Mouse (Mus musculus) granulocyte monocyte progenitor cell, adult 5-6 weeks (primary cell): ENCODE data around the gene Ltbp3. TPM values are rescaled to one million over a fixed set of nuclear protein-coding genes. Genes with fewer than 3 reads are reported as not detected.
A peak's percentile ranks its signal among the peaks of the same experiment; 100 is the strongest.

ENCODE experiments used
- ATAC-seq: replicated peaks from 2 replicates; pipeline ENCODE4 v1.8.0; 2016; ENCODE audit warnings: mild to moderate bottlenecking, moderate TSS enrichment, inconsistent platforms; ENCODE audit not compliant: poor library complexity, severe bottlenecking
- total RNA-seq, 2 experiments: library from RNA; stranded (forward) in 1 of 2; stranded (reverse) in 1 of 2; fragments of 200-712, 200-1000 nt in 1 of 2; fragments of >200 nt in 1 of 2; fragmentation: Nextera tagmentation in 1 of 2; gene quantifications; 2 replicates each; pipeline ENCODE4 v1.2.3; 2014 to 2017

Gene Ltbp3
- 1.8 and 16.0 TPM in 2 replicates for total RNA-seq (2014; fragmentation: Nextera tagmentation)
- total RNA-seq (2017) = 3.7 and 3.9 TPM in 2 replicates

DNA sequence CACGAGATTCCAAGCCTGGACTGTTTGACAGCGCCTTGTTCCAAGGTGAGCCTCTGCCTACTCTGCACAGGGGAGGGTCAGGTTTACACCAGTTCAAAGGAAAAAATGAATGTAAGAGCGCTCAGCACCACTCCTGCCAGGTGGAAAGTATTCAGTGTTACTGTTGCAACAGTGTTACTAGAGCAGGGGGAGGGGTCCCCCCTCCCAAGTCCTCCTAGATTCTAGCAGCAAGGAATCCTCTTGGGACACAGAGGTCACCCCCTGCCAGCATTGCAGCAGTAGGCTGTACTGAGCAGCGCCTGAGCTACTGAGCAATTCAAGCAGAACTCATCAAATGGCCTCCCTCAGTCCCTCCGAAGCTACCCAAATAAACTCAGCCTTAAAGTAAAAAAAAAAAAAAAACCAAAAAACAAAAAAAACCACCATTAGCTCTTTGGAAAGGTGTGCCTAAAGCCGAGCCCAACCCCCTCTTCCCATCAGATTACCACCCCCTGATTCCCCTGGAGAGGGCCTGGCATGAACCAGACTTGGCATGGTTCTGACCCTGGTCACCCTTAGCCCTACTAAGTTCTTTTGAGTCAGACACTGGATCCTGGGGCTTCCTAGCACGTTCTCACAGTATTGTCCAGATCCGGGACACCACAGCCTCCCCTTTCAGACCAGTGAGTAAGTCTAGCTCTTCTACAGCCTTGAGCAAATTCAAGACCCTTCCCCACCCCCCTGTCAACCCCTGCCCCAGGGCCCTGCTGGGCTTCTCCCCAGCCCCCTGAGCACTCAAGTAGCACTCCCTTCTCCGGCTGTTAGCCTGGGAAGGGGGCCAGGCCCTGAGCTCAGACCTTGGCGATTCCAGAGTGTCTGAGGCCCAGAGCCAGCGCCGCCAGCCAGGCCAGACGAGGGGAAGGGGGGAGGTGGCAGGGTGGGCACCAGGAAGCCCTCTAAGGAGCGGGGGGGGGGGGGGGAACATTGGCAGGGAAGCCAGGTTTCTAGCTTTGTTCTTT, at the start of gene Ltbp3:
Ltbp3 (plus strand) TSS at position 585 of the 998 bp plus-strand sequence.
- no peak for ATAC-seq

DNA sequence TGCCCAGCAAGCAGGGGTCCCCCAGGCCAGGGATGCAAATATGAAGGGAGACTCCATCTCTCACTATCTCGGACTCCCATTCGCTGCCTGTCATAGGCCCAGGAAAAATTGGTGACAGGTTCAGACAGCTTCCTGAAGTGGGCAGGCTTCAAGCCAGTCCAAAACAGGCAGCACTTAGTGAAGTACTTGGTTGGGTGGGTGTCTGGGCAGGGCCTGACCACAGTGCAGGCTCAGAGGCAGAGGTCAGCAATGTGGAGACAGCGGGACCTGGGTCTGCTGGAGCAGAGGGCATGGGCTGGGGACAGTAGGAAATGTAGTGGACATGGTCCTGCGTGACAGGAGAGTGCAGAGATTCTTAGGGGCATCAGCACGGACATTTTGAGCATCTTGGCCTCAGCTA, 49.1 kb upstream of the Ltbp3 start:
- ATAC-seq = no peak

DNA sequence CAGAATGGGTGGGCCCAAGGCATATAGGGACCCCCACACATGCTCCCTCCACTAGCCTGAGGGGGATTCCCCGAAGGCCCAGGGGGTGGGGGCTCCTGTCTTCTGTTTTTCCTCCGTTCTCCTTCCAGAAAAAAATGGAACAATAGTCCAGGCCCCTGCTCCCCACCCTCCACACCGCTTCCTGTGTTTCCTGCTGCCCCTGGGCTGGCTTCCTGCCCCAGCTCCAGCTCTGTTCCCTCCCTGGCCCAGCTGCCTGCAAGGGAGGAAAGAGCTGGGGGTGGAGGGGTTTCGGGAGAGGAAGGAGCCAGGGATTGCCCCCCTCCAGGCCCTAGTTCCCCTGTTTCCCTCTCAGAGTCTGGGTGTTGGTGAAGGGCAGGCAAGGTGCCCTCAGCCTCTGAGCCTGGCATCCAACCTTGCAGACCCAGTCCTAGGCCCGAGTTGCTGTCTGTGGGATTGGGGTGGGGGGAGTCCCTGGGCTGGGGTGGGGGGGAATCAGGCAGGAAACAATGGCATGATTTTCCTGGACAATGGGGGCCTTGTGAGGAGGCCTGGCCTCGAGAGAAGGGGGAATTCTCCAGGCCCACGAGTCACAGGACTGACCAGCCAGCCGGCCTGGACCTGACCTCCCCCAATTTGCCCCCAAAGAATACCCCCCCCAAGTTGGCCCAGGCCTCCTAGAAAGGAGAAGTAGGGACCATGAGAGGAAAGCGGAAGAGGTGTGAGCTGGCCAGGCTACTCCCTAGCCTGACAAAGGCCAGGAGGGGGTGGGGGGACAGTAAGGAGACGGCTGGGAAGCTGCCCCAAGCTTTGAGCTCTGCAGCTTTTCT, 48.4 kb upstream of the Ltbp3 start:
- peak; percentile 13; the same call in 1 of the 2 replicates for ATAC-seq

DNA sequence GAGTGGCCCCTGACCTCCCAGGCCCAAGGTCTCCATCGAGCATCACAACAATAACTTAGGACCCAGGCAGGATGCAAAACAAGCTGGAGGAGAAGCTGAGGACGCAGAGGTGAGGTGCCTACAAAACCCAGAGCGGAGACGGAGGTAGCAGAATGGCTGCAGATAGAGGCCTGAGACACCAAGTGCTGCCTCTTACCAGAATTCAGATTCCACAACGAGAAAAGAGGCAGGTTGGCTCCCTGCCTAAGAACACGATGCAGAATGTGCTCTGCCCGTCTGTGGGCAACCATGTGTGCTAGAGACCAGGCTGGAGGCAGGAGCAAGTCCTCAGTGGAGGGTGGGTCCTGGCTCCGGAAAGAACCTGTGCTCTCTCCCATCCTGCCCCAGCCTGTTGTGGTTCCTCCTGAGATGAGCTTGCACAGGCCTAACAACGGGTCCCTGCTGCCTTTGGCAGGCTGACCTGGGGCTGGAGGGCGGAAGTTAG, 47.7 kb upstream of the Ltbp3 start:
- ATAC-seq = no peak

DNA sequence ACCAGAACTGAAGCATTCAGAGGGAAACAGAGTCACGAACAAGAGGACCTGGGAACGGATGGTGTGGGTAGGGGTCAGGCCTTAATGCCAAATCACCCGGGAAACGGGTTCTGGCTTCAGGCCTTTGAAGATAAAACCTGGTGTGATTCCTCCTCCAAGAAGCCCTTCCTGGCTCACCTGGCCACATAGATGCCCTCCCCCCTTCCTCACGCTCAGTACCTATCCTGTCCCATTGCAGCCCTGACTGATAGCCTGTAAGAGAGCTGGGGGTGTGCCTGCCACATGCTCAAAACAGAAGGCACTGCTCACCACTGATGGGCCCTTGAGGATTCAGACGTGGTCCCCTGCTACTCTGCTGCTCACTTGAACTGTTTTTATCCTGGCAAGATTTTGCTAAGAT, 46.9 kb upstream of the Ltbp3 start:
- ATAC-seq = no peak

DNA sequence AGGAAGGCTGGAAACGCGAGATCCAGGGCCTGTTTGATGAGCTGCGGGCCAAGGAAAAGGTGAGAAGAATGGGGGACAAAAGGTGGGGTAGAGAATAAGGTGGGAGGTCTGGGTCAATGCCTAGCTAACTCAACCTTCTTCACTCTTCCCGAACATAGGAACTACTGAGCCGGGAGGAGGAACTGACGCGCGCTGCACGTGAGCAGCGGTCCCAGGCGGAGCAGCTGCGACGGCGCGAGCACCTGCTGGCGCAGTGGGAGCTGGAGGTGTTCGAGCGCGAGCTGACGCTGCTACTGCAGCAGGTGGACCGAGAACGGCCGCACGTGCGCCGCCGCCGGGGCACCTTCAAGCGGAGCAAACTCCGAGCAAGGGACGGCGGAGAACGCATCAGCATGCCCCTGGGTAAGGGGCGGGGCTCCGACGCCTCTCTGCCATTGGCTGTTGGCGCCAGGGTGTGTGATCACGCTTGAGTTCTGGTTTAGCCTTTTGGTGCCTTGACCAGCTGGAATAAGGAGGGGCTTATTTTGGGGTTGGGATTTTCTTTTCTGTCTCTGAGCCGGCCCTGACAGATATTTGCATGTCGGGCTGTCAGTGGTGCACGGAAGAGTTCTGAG, 44.7 kb upstream of the Ltbp3 start:
- ATAC-seq = no peak

DNA sequence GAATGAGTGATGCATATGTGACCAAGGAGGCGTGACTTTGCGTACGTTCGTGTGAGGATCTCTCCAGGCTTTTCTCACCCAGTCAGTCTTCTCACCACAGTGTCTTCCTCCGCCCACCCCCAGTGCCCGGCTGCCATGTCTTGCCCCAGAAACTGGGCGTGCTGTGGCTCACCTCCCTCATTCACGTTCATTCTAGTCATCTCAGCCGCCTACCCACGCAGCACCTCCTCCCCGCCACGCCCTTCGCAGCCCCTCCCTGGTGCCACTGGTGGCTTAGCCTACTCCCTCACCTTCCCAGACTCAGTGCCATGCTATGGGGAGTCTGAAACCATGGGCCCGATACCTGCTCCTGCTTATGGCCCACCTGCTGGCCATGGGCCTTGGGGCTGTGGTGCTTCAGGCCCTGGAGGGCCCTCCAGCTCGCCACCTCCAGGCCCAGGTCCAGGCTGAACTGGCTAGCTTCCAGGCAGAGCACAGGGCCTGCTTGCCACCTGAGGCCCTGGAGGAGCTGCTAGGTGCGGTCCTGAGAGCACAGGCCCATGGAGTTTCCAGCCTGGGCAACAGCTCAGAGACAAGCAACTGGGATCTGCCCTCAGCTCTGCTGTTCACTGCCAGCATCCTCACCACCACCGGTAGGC, 36.4 kb upstream of the Ltbp3 start, which contains the start of gene Kcnk7:
Kcnk7 (plus strand) TSS at position 205 of the 638 bp plus-strand sequence.
- ATAC-seq = no peak

DNA sequence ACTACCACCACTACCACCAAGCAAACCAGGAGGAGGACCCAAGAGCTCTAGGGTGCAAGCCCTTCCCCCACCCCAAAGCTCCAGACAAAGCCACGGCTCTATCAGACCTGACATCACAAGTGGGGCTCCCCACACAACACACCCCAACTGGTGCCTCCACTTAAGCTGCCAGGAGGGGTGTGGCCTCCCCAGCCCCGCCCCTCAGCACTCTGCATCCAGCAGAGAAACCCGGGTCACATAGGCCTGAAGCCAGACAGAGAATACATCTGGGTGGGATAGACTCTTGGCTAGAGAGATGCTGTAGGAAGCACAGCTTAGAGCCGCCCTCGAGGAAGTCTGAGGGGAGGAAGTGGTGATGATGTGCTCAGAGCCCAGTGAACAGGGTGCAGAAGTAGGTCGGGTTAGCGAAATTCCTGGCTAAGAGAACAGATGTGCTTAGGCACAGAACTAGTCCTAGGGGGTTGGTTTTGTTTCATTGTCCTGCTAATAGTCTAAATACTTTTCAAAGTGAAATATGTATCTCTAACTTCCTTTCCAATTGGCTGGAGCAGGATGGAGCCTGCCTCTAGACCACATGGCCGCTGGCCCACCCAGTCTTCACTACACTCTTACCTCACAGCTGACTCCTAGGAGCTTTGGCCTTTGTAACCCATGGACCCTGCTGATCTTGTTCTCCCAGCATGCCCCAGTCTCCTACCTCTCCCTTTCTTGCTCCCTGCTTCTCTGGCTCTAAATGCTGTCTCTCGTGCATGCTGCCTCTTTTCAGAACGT, 35.7 kb upstream of the Ltbp3 start:
- peak; percentile 54 for ATAC-seq

DNA sequence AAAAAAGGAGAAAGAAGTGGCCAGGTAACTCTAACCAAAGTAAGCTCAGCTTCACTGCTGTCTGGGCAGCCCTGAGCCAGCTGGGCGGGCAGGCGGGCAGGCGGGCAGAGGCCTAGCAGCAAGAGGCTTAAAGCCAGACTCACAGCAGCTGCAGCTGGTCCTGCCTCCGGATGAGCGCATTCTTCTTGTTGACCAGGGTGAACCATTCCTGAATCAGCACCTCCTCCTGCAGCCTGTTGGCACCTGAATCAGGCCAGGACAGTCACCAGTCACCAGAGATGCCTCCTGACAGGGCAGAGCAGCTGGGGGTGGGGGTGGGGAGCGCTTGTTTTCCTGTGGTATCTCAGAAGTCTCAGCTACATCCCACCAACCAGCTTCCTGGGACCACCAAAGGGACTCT, 30.6 kb upstream of the Ltbp3 start:
- ATAC-seq = no peak

DNA sequence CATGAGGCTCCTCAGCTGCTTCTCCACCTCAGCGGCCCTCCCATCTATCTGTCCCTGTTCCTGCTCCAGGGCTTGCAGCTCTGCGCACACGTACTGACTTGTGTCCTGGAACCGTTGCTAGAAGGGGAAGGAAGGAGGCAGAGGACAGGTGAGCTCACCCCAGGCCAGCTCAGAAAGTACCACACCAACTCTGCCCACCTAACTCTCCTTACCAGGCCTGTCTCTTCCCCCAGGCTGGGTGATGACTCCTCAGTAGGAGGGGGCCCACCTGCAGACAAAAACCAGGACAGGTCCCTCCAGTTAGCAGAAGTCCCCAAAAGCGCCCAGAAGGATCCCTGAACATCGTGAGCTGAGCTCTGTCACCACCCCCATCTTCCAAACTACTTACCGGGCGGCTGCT, 30.1 kb upstream of the Ltbp3 start:
- ATAC-seq = no peak

DNA sequence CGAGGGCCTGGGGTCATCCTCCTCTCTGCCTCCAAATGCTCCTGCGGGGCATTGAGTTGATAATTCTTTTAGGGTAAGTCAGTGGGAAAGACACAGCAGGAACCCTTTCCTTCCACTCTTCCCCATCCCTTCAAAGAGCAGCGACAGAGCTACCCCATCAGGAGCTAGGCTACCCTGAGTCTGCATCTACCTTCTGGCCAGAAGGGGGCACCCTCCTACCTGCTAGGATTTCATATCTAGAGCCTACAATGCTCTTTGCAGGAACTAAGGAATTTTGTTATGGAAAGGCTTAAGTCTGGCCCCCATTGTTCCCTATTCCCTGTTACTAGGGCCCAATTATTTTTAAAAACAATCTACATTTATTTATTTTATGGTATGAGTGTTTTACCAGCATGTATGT, 29.5 kb upstream of the Ltbp3 start:
- no peak for ATAC-seq

DNA sequence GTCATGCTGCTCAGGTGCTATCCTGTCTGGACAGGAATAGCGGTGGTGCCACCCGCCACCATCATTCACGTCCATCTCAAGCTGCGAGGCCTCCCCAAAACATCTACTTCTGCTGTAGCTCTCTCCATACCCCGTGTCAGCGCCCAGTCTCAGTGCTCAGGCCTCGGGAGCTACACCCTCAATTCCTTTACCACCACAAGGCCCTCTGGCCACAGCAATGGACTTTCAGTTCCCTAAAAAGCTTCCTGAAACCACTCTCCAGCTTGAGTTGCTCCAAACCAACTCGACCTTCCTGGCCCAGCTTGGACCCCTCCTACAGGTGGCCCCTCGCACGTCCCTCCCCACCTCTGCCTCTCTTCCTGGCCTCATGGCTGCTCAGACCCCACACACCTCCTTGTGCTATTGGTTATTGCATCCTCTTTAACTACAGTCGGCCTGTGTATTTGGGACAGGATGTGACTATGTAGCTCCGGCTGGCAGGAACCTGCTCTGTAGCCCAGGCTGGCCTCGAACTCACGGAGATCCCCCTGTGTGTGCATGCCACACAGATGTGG, 28.7 kb upstream of the Ltbp3 start:
- peak; percentile 80 for ATAC-seq

DNA sequence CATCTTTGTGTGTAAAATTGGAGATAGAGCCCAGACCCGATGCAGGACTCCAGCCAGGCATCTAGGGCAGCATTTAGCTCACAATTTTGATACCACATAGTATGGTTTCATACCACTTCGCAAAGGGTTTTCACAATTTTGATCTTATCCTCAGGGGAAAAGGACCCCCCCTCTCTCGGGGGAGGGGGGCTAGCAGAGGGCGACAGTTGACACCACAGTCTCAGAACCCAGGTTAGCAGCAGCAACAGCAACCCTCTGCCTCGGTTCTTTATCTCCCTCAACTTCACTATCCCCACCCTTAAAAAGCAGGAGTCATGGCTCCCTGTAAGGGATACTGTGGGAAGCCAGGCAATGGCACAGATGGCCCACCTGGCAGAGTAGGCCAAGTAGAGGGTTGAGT, 27.4 kb upstream of the Ltbp3 start:
- no peak for ATAC-seq

DNA sequence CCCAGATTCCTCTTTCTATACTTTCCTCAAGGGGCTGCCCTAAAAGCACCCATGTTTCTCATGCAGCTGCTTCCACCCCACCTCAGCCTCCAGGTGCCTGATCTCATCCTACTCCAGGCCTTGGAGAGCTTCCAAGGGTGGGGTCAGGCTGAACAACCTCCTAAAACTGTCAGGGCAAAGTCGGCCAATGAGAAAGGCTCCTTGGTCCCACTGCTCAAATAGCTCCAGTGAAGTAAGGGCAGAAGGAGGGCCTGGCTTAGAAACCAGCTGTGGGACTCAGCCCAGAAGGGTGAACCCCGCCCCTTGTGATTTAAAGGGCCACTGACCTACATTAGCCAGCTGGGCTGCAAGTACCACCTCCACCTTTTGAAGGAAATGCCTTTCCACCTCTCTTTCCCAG, 27.0 kb upstream of the Ltbp3 start:
- peak; percentile 16; the same call in 1 of the 2 replicates for ATAC-seq

DNA sequence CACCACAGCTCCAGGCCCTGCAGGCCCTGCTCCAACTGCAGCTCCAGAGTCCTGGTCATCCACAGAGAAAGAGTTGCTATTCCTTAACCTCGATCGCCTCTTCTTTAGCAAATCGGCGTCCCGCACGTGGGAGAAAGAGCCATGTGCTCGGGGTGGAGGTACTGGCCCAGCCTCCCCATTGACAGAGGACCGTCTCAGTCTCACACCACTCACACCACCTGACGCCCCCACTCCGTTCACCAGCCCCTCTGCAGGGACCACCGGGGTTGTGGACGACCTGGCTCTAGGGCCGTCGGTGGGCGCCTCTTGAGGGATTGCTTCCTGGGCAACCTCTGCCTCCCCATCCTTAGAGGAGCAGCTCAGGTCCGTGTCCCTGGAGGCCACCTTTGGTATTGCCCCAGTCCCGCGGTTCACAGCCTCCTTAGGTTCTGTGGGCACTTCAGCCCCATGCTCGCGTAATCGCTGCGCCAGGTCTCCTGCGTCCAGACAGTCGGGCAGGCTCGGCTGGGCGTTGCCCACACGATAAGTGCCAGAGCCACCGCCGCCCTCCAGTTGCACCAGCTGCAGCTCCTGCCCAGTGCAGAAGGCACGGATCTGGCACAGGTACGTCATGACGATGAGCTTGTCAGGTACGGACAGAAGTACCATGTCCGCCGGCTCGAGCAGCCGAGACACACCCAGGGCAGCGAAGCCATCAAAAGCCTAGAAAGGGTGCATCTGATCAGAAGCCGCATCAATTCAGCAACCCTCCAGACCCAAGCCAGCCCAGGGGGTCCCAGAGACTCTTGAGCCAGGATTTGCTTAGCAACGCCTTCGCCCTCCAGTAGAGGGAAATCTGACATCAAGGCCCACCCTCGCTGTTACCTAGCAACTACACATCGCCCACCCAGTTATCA, 24.7 kb upstream of the Ltbp3 start:
- ATAC-seq = no peak

DNA sequence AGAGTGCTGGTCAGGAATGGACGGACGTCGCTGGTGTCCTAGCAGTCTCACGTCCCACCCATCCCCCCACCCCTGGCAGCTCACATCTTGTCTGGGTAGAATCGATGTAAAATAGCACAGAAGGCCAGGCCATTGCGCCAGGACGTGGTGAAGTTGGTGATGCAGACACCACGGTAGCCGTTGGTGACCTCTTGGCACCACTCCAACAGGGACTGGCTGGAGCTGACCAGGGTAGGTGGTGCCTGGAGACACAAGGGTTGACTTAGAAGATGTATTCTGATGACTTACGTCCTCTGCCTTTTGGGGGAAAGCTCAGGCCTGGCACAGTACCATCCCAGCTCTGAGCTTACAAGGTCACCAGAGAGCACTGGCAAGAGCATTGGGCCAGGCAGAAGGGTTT, 23.7 kb upstream of the Ltbp3 start:
- ATAC-seq = no peak

DNA sequence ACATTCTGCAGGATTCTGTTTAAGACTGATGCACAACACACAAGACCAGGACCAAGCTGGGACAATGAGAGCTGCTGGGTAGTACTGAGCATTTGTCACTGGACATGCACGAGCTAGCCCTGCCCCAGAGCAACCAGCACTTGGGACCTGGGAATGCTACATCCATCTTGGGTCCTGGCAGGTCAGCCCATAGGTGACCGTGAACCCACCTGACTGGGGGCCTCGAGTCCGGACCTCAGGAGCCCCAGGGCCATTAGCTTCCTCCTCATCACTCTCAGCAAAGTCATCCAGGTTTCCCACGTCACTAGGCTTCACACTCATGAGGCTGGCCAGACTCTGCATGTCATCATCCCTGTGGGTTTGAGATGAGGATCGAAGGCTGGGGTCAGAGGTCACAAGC, 19.5 kb upstream of the Ltbp3 start:
- ATAC-seq = no peak

DNA sequence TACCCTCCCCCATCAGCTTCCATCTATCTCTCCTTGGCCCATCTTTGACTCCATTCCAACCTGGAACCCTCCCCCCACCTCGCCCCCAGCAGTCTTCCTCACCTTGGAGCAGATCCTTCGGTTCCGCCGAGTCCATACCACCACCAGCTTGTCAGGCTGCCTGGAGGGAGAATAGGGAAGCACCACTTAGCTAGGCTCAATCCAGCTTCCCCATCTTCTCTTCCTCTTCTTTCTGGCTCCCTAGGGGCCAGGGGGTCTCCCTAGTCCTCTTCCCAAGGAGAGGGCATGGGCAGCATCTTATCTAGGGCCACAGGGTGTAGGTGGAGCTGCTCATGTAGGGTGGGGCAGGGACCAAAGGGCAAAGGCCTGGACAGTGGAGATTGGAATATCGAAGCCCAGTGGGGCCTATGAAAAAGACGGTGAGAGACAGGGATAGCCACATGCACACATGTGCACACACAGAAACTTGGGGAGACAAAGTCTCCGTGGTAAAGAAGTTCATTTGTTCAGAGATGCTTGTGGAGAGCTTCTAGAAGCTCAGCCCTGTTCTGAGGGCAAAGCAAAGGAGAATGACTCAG, 17.8 kb upstream of the Ltbp3 start:
- no peak for ATAC-seq
